Mouse (Mus musculus): ENCODE results near the gene Gja5. TPM values are rescaled to one million over a fixed set of nuclear protein-coding genes. Genes with fewer than 3 reads are reported as not detected.

Gja5 gene
- polyA plus RNA-seq, 1 experiment from 2014 or later: 20.2 TPM

DNA sequence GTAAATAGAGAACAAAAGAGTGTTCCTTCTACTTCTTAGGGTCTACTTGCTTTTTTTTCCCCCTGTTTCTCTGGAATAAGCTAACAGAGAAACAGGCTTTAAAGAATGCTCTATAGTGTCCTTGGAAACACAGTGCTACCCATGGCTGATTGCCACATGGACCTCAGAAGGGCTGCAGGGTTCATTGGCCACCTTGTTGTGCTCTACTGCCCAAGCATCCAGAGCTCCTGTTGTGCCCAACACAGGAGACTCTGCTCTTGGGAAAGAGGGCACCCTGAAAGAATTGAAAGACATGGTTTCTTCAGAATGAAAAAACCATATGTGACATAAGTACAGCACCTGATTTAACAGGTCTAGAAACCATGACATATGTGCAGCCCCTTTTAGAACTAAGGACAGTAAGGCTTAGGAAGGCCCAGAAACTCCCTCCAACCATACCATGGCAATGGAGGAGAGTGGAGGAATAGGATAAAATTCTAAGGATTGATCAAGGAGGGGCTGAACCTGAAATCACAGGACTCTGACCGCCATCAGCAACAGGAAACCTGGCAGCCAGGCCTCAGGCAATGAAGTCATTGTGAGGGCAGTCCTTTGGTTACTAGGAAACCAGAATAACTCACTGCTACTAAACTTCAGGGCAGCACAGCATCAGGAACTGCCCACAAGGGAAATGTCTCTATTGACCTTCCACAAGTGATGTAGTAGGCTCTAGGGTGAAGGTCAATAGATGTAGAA, 200.4 kb downstream of the Gja5 start:
- Histone ChIP-seq H3K4me3 (replicated peaks) (no peak overlapping the region), H3K36me3 (no peaks in the 10 kb centered on the region), H3K4me2 (replicated peaks) (no peak overlapping the region), H3K27me3 (no peaks in the 10 kb centered on the region), H3K4me1 (no peaks in the 10 kb centered on the region), H3K9ac (no peak overlapping the region), H3K9me3 (replicated peaks) (no peaks in the 10 kb centered on the region), H3K27ac (replicated peaks) (no peak overlapping the region)
- no peak for ATAC-seq (ENCODE audit: insufficient number of reproducible peaks, low FRiP score, low TSS enrichment, low read depth)
- 79% methylated on average over 1 of the region's 1 CpGs for WGBS

DNA sequence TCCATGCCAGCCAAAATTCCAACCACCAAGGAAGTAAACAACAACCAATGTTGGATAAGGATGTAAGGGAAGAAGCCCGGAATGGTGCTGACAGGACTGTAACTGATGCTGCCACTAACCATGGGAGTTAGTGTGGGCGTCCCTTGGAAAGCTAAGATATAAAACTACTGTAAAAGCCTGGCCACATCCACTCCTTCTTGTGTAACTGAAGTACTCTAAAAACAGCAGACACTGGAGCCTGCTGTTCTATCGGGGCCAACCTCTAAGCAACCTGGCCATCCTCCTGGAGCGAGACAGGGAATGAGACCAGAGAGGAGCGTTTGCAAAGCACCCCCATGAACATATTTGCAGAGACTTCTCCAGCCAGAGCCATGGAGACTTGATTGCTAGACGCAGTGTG, 213.0 kb downstream of the Gja5 start:
- H3K4me3 ChIP-seq (replicated peaks): no peak overlapping the region
- no peak overlapping the region for H3K27ac ChIP-seq (replicated peaks)
- no peaks in the 10 kb centered on the region for H3K36me3 ChIP-seq
- 91% methylated on average over 6 of the region's 6 CpGs for WGBS
- H3K27me3 ChIP-seq: no peaks in the 10 kb centered on the region
- H3K9ac ChIP-seq: no peak overlapping the region
- no peak for ATAC-seq (ENCODE audit: insufficient number of reproducible peaks, low FRiP score, low TSS enrichment, low read depth)
- no peak overlapping the region for H3K4me2 ChIP-seq (replicated peaks)
- H3K4me1 ChIP-seq: no peaks in the 10 kb centered on the region
- no peaks in the 10 kb centered on the region for H3K9me3 ChIP-seq (replicated peaks)

DNA sequence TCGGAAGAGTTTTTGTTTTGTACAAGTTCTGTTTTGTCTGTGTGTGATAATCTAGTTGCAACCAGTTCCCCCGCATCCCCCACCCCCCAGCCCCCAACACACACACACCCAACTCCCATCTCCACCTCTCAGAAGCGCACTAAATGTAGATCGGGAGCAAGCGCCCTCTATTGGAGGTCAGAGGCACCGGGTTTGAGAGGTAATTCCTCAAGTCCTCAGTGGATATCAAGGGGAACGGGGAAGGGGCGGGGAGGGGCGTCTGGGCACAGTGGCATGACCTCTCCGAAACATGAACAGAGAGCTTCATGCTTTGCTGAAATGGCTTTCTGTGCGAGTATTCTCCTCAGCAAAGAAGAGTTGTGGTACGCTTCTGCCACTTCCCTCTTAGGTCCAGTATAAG, 213.8 kb downstream of the Gja5 start:
- Histone ChIP-seq H3K9me3 (replicated peaks) (no peaks in the 10 kb centered on the region), H3K27ac (replicated peaks) (no peak overlapping the region), H3K36me3 (no peaks in the 10 kb centered on the region), H3K27me3 (no peaks in the 10 kb centered on the region), H3K9ac (no peak overlapping the region), H3K4me2 (replicated peaks) (no peak overlapping the region), H3K4me3 (replicated peaks) (no peak overlapping the region), H3K4me1 (no peaks in the 10 kb centered on the region)
- no peak for ATAC-seq (ENCODE audit: insufficient number of reproducible peaks, low FRiP score, low TSS enrichment, low read depth)
- WGBS: 60% methylated on average over 12 of the region's 12 CpGs

DNA sequence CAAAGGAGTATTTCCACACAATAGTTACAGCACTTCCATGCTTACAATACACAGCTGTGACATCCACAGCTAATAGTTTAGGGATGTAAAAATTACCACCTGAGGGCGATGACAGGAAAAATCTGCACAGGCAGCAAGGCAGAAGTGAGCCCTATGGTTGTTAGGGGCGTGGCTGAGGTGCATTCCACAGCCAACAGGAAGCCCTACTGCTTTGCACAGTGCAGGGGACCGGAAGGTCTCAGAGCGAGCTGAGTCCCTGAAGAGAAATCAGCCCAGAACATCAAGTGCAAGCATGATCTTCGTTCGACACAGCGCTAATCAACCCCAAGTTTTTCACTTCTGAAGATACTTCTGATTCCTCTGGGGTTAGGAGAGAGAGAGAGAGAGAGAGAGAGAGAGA, 219.7 kb downstream of the Gja5 start:
- Histone ChIP-seq H3K27me3 (no peaks in the 10 kb centered on the region), H3K4me3 (replicated peaks) (no peak overlapping the region), H3K9me3 (replicated peaks) (no peaks in the 10 kb centered on the region), H3K27ac (replicated peaks) (no peak overlapping the region), H3K9ac (no peak overlapping the region), H3K4me1 (no peaks in the 10 kb centered on the region), H3K36me3 (no peaks in the 10 kb centered on the region), H3K4me2 (replicated peaks) (no peak overlapping the region)
- ATAC-seq (ENCODE audit: insufficient number of reproducible peaks, low FRiP score, low TSS enrichment, low read depth): no peak; the same call in 1 of the 2 replicates
- WGBS: 34% methylated on average over 7 of the region's 7 CpGs

Other genes with a start within 250 kb of the Gja5 start
- 10.2 TPM in 2 replicates for gene Ankrd35, start 234.6 kb upstream of the Gja5 start, polyA plus RNA-seq (2015; fragmentation: Nextera tagmentation; extraction: Ambion mirVana)
- gene Pias3, start 208.3 kb upstream of the Gja5 start, polyA plus RNA-seq (2015; fragmentation: Nextera tagmentation; extraction: Ambion mirVana): 65.4 and 74.1 TPM in 2 replicates
- gene Nudt17, start 196.1 kb upstream of the Gja5 start, polyA plus RNA-seq (2015; fragmentation: Nextera tagmentation; extraction: Ambion mirVana): 15.3 and 16.3 TPM in 2 replicates
- 32.3 and 32.8 TPM in 2 replicates for gene Polr3c, start 177.1 kb upstream of the Gja5 start, polyA plus RNA-seq (2015; fragmentation: Nextera tagmentation; extraction: Ambion mirVana)
- gene Rnf115, start 177.0 kb upstream of the Gja5 start, polyA plus RNA-seq (2015; fragmentation: Nextera tagmentation; extraction: Ambion mirVana): 39.8 and 42.0 TPM in 2 replicates
- not detected in 2 replicates for gene Pdzk1, start 75.4 kb upstream of the Gja5 start, polyA plus RNA-seq (2015; fragmentation: Nextera tagmentation; extraction: Ambion mirVana)
- gene Cd160, start 75.3 kb upstream of the Gja5 start, polyA plus RNA-seq (2015; fragmentation: Nextera tagmentation; extraction: Ambion mirVana): 0.07 and 0.13 TPM in 2 replicates
- gene Gpr89, start 653 bp downstream of the Gja5 start, polyA plus RNA-seq (2015; fragmentation: Nextera tagmentation; extraction: Ambion mirVana): 37.8 and 41.5 TPM in 2 replicates
- 0.03 and 0.07 TPM in 2 replicates for gene Gja8, start 21.3 kb downstream of the Gja5 start, polyA plus RNA-seq (2015; fragmentation: Nextera tagmentation; extraction: Ambion mirVana)

Data from embryonic facial prominence, embryonic 15.5 days (tissue).